Mouse (Mus musculus) heart, embryonic 13.5 days (tissue): ENCODE results near the gene Stim1. TPM values are rescaled to one million over a fixed set of nuclear protein-coding genes. Genes with fewer than 3 reads are reported as not detected.

Source experiments
- ATAC-seq: fragments of 200-750 bp; cut with Nextera tagmentation; 2 replicates; pipeline ENCODE4 v1.8.0; 2017; ENCODE audit warnings: moderate TSS enrichment; ENCODE audit not compliant: insufficient number of reproducible peaks, low FRiP score, low TSS enrichment; ENCODE audit errors: extremely low read depth
- H3K27ac ChIP-seq: fragments of 300-500 bp; sonication (generic); replicated peaks from 2 replicates; pipeline ENCODE4 v1.5.1; 2015; ENCODE audit warnings: moderate library complexity, mild to moderate bottlenecking, inconsistent platforms
- H3K27me3 ChIP-seq: fragments of 300-500 bp; sonication (generic); replicated peaks from 2 replicates; pipeline ENCODE4 v1.6.1; 2015; ENCODE audit warnings: mild to moderate bottlenecking, inconsistent platforms
- H3K36me3 ChIP-seq: fragments of 300-500 bp; sonication (generic); 2 replicates; pipeline ENCODE4 v1.6.1; 2015; ENCODE audit warnings: mild to moderate bottlenecking, inconsistent platforms
- H3K4me1 ChIP-seq: fragments of 300-500 bp; sonication (generic); 2 replicates; pipeline ENCODE4 v1.6.1; 2015; ENCODE audit warnings: inconsistent platforms
- H3K4me2 ChIP-seq: fragments of 300-500 bp; sonication (generic); 2 replicates; pipeline ENCODE4 v1.6.1; 2015; ENCODE audit warnings: inconsistent platforms, mild to moderate bottlenecking, moderate library complexity
- H3K4me3 ChIP-seq: fragments of 300-500 bp; sonication (generic); 2 replicates; pipeline ENCODE4 v1.5.1; 2015; ENCODE audit warnings: moderate library complexity, mild to moderate bottlenecking, inconsistent platforms
- H3K9ac ChIP-seq: fragments of 300-500 bp; sonication (generic); 2 replicates; pipeline ENCODE4 v1.6.1; 2015; ENCODE audit warnings: inconsistent platforms, mild to moderate bottlenecking, moderate library complexity
- H3K9me3 ChIP-seq: fragments of 300-500 bp; sonication (generic); 2 replicates; pipeline ENCODE4 v1.6.1; 2016; ENCODE audit warnings: inconsistent platforms
- WGBS: fragments of 180-500 bp; shearing (Covaris S2); methylation state at CpG from one replicate; pipeline ENCODE4 v1.1.7; 2015; ENCODE audit warnings: mixed read lengths; 5-methylcytosine and 5-hydroxymethylcytosine counted together
- polyA plus RNA-seq: library from polyadenylated mRNA; unstranded; fragments of >200 nt; fragmentation: Nextera tagmentation; extraction: Ambion mirVana; gene quantifications from 2 replicates; pipeline ENCODE4 v1.2.1, GENCODE M21; 2015

Gene Stim1
- polyA plus RNA-seq, 1 experiment from 2014 or later, result 13.0 TPM

DNA sequence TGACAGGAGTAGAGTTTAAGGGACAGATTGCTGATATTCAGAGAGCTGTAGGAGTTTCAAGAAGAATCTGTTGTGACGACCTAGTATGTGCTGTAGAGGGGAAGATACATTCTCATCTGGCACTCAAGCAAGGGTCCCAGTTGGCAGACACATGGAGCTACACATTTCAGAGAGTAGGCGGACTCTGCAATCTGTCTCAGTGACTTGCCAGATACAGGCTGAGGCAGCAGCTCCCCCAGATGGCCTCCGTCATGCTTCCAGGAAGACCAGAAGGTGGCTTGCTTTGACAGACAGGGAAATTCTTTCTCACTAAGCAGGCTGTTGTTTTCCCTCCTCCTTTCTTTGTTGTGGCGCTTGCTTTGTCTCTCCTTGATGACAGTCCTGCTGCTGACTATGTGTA, 102.1 kb downstream of the Stim1 start:
- Histone ChIP-seq H3K27me3 (no peaks in the 10 kb centered on the region), H3K36me3 (no peaks in the 10 kb centered on the region), H3K9ac (no peak overlapping the region), H3K4me2 (no peak overlapping the region), H3K4me1 (peaks cover 10% of the 10 kb centered on the region; the same call in 1 of the 2 replicates), H3K27ac (no peak overlapping the region), H3K9me3 (no peaks in the 10 kb centered on the region), H3K4me3 (no peak overlapping the region)
- WGBS, result 17% methylated on average over 4 of the region's 4 CpGs
- ATAC-seq, result no peak

DNA sequence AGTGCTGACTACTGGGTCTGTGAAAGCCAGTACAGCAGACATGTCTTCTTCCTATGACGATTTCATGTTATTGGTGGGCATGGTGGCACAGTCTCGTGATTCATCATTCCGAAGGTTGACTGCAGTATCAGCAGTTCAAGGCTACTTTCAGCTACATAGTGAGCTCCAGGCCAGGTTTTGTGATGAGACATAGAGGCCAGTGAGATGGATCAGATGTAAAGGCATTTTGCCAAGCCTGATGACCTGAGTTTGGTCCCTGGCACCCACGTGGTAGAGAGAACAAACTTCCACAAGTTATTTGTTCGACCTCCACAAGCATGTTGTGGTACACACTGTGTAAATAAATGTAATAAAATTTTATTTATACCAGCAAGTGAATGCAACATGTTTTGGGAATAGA, 102.9 kb downstream of the Stim1 start:
- WGBS, result 77% methylated on average over 5 of the region's 5 CpGs

DNA sequence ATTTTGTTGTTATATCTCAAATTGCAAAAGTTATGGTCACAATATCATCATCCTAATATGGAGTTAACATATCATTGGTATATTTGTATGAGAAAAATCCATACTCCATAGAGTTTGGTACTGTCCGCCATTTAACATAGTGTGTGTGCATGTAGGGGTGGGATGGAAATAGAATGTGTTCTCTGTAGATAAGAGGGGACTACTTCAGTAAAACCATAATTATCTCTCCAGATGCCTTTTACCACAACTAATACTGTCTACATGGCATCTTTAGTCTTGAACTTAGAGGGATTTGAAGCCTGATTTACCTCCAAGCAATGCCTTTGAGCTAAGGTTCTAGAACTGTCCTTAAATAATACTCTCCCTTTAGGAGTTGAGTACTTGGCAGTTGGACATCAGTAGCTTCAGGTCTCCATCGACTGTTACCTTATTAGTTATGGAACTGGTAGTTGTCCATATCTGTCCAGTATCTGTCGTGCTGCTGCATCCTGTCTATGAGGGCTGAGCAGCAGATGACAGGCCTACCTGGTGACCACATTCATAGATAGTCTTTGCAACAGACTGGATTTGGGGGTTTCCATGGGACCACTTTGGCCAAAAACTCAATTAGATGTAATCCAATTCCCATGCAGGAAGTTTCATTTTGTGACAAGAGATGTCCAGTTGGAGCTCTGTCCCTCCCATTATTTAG, 105.9 kb downstream of the Stim1 start:
- Histone ChIP-seq H3K9me3 (no peaks in the 10 kb centered on the region), H3K27me3 (no peaks in the 10 kb centered on the region), H3K36me3 (no peaks in the 10 kb centered on the region), H3K4me2 (no peak overlapping the region), H3K9ac (no peak overlapping the region), H3K27ac (no peak overlapping the region), H3K4me3 (no peak overlapping the region), H3K4me1 (peaks cover 10% of the 10 kb centered on the region; the same call in 1 of the 2 replicates)
- no peak for ATAC-seq
- WGBS, result 74% methylated on average over 3 of the region's 3 CpGs

More for the DNA sequence above, 102.9 kb downstream of the Stim1 start:
- Histone ChIP-seq H3K4me2 (no peak overlapping the region), H3K4me1 (peaks cover 10% of the 10 kb centered on the region; the same call in 1 of the 2 replicates), H3K9ac (no peak overlapping the region), H3K27me3 (no peaks in the 10 kb centered on the region), H3K4me3 (no peak overlapping the region), H3K36me3 (no peaks in the 10 kb centered on the region), H3K9me3 (no peaks in the 10 kb centered on the region), H3K27ac (no peak overlapping the region)
- ATAC-seq, result no peak

DNA sequence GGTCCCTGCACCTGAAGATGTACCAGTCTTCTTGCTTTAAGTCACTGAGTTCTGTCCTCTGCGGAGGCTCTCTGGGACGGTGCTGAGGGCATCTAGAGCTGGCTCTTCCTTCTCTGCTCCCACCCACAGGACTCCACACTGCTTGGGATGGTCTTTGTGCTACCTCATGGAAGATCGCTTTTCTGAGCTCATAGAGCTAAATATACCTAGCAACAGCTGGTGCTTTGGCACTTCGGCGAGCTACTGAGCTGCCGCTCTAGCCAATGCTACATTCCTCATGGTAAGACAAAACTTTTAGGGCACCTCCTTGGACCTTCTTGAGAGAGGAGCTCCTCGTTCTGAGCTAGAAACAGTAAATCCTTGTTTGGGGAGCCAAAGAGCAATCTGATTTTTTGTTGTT, 115.6 kb downstream of the Stim1 start:
- no peak overlapping the region for H3K4me3 ChIP-seq
- H3K9ac ChIP-seq, result no peak overlapping the region
- no peaks in the 10 kb centered on the region for H3K27me3 ChIP-seq
- no peak overlapping the region for H3K27ac ChIP-seq
- no peaks in the 10 kb centered on the region for H3K9me3 ChIP-seq
- H3K4me2 ChIP-seq, result no peak overlapping the region
- WGBS, result 77% methylated on average over 7 of the region's 7 CpGs
- no peak for ATAC-seq
- H3K4me1 ChIP-seq, result 0 out of 2 replicates have a peak, but pooled peaks cover 4% of the 10 kb centered on the region
- H3K36me3 ChIP-seq, result no peaks in the 10 kb centered on the region

DNA sequence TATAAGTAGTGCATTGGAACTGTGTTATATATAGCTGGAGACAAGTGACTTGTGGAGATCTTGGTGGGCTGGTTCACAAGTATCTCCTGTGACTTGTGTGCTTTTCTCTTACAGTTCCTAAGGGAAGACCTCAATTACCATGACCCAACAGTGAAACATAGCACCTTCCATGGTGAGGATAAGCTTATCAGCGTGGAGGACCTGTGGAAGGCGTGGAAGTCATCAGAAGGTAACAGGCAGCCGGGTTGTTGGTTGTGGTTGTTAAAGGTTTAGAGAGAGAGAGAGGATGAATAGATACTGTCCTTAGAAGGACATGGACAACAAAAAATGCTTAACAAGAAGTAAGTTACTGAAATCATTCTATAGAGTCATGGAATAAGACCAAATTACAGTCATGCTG, 118.4 kb downstream of the Stim1 start:
- Histone ChIP-seq H3K4me1 (peaks cover 7% of the 10 kb centered on the region), H3K27me3 (no peaks in the 10 kb centered on the region), H3K27ac (no peak overlapping the region), H3K9ac (no peak overlapping the region), H3K9me3 (no peaks in the 10 kb centered on the region), H3K4me3 (no peak overlapping the region), H3K4me2 (no peak overlapping the region), H3K36me3 (no peaks in the 10 kb centered on the region)
- no peak for ATAC-seq
- 64% methylated on average over 3 of the region's 3 CpGs for WGBS

DNA sequence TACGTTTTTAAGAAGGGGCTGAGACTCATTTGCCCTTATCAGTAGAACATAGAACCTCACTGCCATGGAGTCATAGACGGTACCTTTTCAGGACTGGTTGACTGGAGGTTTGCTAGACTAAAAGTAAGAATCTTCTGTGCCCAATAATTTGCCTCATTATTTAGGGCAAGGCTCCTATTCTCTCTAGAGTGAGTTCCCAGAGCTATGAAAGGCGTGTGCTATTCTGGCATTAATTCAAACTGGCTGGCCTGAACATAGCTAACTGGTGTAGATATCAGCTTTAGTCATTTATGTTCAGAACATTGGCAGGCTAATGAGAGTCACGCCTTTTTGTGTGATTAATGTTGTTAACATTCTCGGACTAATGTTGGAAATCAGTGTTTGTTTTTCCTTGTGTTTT, 121.5 kb downstream of the Stim1 start:
- Histone ChIP-seq H3K4me2 (no peak overlapping the region), H3K4me1 (peaks cover 7% of the 10 kb centered on the region), H3K4me3 (no peak overlapping the region), H3K9me3 (no peaks in the 10 kb centered on the region), H3K27ac (0 out of 2 replicates have a peak overlapping the region, but pooled peaks have one; percentile 29), H3K36me3 (no peaks in the 10 kb centered on the region), H3K27me3 (no peaks in the 10 kb centered on the region), H3K9ac (no peak overlapping the region)
- 53% methylated on average over 5 of the region's 5 CpGs for WGBS
- no peak for ATAC-seq

DNA sequence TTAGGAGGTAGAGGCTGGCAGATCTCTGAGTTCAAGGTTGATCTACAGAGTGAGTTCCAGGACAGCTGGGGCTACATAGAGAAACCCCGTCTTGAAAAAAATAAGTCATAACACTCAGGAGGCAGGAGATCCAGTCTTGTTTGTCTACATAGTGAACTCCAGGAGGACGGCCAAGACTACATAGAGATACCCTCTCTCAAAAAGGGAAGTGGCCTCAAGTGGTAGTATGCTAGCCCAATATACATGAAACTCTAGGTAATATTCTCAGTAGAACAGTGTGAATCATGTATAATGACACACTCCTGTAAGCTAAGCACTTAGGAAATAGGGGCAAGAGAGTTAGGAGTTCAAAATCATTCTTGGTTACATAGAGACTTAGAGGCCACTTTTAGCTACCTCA, 126.3 kb downstream of the Stim1 start:
- Histone ChIP-seq H3K36me3 (no peaks in the 10 kb centered on the region), H3K27ac (no peak overlapping the region), H3K4me3 (no peak overlapping the region), H3K27me3 (no peaks in the 10 kb centered on the region), H3K4me1 (peaks cover 7% of the 10 kb centered on the region), H3K9ac (no peak overlapping the region), H3K4me2 (no peak overlapping the region), H3K9me3 (no peaks in the 10 kb centered on the region)
- no peak for ATAC-seq
- 82% methylated on average over 2 of the region's 2 CpGs for WGBS

DNA sequence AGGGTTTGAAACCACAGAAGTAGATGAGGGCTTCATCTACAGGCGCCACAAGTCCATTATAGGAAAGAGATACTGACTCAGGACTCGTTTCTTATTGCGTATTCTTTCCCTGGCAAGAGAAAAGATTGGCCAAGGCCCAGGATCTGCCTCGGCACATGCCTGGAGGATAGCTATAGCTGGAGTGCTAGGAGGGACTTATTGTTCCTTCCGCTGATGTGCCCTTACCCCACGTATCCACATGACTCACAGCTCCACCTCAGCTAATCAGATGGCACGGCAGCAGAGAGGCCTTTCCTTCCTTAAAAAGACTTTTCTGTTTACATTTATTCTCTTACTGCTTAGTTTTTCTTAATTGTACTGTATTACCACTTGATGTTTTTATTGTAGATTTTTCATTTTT, 128.3 kb downstream of the Stim1 start:
- 64% methylated on average over 7 of the region's 7 CpGs for WGBS
- Histone ChIP-seq H3K36me3 (no peaks in the 10 kb centered on the region), H3K27ac (no peak overlapping the region), H3K4me3 (no peak overlapping the region), H3K4me2 (no peak overlapping the region), H3K4me1 (no peaks in the 10 kb centered on the region), H3K9me3 (no peaks in the 10 kb centered on the region), H3K27me3 (no peaks in the 10 kb centered on the region), H3K9ac (no peak overlapping the region)
- no peak for ATAC-seq

DNA sequence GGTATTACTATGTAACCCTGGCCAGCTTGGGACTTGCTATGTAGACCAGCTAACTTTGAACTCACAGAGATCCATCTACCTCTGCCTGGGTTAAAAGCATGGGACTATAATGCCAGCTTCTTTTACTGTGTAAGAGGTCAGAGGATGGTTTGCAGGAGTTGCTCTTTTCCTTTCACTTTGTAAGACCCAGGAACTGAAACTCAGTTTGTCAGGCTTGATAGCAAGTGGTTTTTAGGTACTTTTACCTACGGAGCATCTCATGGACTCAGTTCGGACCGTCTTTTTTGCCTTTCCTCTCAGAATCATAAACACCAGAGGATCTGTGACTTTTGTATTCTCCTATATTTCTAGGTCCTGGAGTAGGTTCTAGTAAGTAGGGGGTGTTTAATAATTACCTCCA, 128.7 kb downstream of the Stim1 start:
- no peak for ATAC-seq
- Histone ChIP-seq H3K36me3 (no peaks in the 10 kb centered on the region), H3K9ac (no peak overlapping the region), H3K9me3 (no peaks in the 10 kb centered on the region), H3K4me2 (no peak overlapping the region), H3K4me3 (no peak overlapping the region), H3K27me3 (no peaks in the 10 kb centered on the region), H3K4me1 (no peaks in the 10 kb centered on the region), H3K27ac (no peak overlapping the region)
- 86% methylated on average over 3 of the region's 3 CpGs for WGBS

DNA sequence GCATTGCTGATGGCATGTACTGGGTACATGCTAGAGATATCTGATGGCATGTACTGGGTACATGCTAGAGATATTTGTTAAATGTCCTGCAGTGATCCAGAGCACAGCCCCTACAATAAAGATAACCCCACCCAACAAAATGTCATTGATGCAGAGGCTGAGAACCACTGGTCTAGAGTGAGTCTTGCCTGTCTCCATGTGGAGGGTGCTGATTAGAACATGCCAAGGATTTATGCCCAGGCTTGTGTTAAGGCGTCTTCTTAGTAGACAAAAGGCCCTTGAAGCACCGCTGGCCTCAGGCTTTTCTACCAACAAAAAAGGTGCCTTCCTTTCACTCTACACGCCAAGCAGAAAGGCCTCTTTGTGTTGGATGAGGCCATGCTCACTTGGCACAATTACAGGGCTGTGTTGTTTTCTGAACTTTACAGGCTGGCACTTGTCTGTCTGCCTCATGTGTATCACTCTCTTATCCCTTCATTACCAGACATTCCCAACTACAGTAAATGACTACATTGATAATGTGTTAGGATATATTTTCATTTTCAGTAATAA, 131.7 kb downstream of the Stim1 start:
- Histone ChIP-seq H3K27me3 (no peaks in the 10 kb centered on the region), H3K9me3 (no peaks in the 10 kb centered on the region), H3K4me1 (no peaks in the 10 kb centered on the region), H3K27ac (no peak overlapping the region), H3K4me2 (no peak overlapping the region), H3K9ac (no peak overlapping the region), H3K36me3 (no peaks in the 10 kb centered on the region), H3K4me3 (no peak overlapping the region)
- no peak for ATAC-seq
- WGBS, result 77% methylated on average over 3 of the region's 3 CpGs

DNA sequence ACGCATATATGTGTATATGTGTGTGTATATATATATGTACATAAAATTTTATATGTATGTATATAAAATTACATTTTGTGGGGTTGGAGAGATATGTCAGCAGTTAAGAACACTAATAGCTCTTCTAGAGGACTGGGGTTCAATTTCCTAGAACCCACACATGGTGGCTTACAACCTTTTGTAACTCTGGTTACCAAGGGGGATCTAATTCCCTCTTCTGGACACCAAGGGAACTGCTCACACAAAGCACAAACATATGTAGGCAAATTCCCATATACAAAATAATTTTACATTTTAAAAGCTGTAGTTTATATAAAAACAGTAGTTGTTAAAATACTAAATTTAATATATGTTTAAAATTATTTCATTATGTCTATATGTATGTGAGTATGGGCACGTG, 136.5 kb downstream of the Stim1 start:
- Histone ChIP-seq H3K4me2 (no peak overlapping the region), H3K36me3 (no peaks in the 10 kb centered on the region), H3K4me3 (no peak overlapping the region), H3K27me3 (no peaks in the 10 kb centered on the region), H3K27ac (no peak overlapping the region), H3K4me1 (no peaks in the 10 kb centered on the region), H3K9me3 (no peaks in the 10 kb centered on the region), H3K9ac (no peak overlapping the region)
- no peak for ATAC-seq
- WGBS, result 87% methylated on average over 2 of the region's 2 CpGs

DNA sequence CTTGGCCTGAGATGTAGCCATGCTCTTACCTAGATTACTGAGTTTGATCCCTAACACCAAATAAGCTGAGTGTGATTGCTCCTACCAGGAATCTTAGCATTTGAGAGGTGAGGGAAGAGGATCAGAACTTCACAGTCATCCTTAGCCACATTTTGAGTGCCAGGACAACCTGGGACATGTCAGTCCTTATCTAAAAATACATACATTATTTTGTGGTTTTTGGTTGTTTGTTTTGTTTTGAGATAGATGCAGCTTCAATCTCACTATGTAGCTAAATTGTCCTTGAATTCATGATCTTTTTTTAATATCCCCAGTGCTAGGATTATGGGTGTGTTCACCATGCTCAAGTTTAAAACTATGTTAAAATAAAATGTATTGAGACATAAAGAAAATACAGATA, 139.8 kb downstream of the Stim1 start:
- Histone ChIP-seq H3K4me2 (no peak overlapping the region), H3K9ac (no peak overlapping the region), H3K9me3 (no peaks in the 10 kb centered on the region), H3K27me3 (no peaks in the 10 kb centered on the region), H3K27ac (no peak overlapping the region), H3K36me3 (no peaks in the 10 kb centered on the region), H3K4me3 (no peak overlapping the region), H3K4me1 (no peaks in the 10 kb centered on the region)
- ATAC-seq, result no peak
